Mouse (Mus musculus) gastrocnemius, adult 2 months (tissue): ENCODE measurements around the gene Zfp202. TPM values are rescaled to one million over a fixed set of nuclear protein-coding genes. Genes with fewer than 3 reads are reported as not detected.

Source experiments
- DNase-seq: peaks from one replicate; pipeline ENCODE4 v3.0.0; 2022
- H3K27ac ChIP-seq: fragments of 200-600 bp; 2 replicates; pipeline ENCODE4 v1.8.1; 2022; ENCODE audit warnings: mild to moderate bottlenecking
- H3K4me3 ChIP-seq: fragments of 200-600 bp; 2 replicates; pipeline ENCODE4 v1.8.1; 2022; ENCODE audit warnings: mild to moderate bottlenecking, moderate library complexity
- CTCF ChIP-seq: fragments of 200-600 bp; IDR thresholded peaks from 2 replicates; pipeline ENCODE4 v1.8.1; 2022; ENCODE audit warnings: antibody characterized with exemption, mild to moderate bottlenecking, moderate library complexity
- intact Hi-C: fragments of 180-260 bp; cut with DNase I; formaldehyde crosslinking; loops from one replicate; pipeline ENCODE4 v1.15.1; 2025
- total RNA-seq, 2 experiments: library from RNA; stranded (reverse); gene quantifications; 2 replicates each; pipeline ENCODE4 v1.2.3; 2021

The Zfp202 gene
- total RNA-seq, 2 experiments from 2014 or later: 1.4 to 1.8 TPM

GRCm38 (mm10) chr9:40245466-40245865, 53.4 kb downstream of the Zfp202 start:
- H3K27ac ChIP-seq: peak overlapping the region; percentile 46
- DNase-seq: peak; percentile 19
- no peak for TF ChIP-seq CTCF
- H3K4me3 ChIP-seq: peak overlapping the region; percentile 32; the same call in 1 of the 2 replicates
- intact Hi-C loops: no loop called here

GRCm38 (mm10) chr9:40245974-40246665, 54.0 kb downstream of the Zfp202 start:
- intact Hi-C loops: no loop called here
- Histone ChIP-seq H3K27ac (peak overlapping the region; percentile 46), H3K4me3 (no peak overlapping the region)
- no peak for TF ChIP-seq CTCF
- no peak for DNase-seq

GRCm38 (mm10) chr9:40246702-40247101, 54.6 kb downstream of the Zfp202 start:
- no peak for TF ChIP-seq CTCF
- Histone ChIP-seq H3K27ac (no peak overlapping the region), H3K4me3 (no peak overlapping the region)
- intact Hi-C loops: no loop called here
- no peak for DNase-seq

- Histone ChIP-seq H3K4me3 (no peak overlapping the region), H3K27ac (no peak overlapping the region)
- no peak for TF ChIP-seq CTCF
- peak; percentile 24 for DNase-seq
- intact Hi-C loops: no loop called here
Measured at GRCm38 (mm10) chr9:40249106-40249505, 57.0 kb downstream of the Zfp202 start.

GRCm38 (mm10) chr9:40252459-40252858, 60.3 kb downstream of the Zfp202 start:
- Histone ChIP-seq H3K4me3 (no peak overlapping the region), H3K27ac (no peak overlapping the region)
- intact Hi-C loops: no loop called here
- TF ChIP-seq CTCF: no peak
- DNase-seq: no peak

Other genes starting within 250 kb of the Zfp202 start
- not detected for gene Olfr975, start 240.3 kb upstream of the Zfp202 start, total RNA-seq
- not detected for gene Olfr976, start 231.2 kb upstream of the Zfp202 start, total RNA-seq
- gene Olfr978, start 200.2 kb upstream of the Zfp202 start, total RNA-seq: not detected
- gene Olfr979, start 188.9 kb upstream of the Zfp202 start, total RNA-seq: not detected
- not detected for gene Olfr980, start 182.7 kb upstream of the Zfp202 start, total RNA-seq
- gene Olfr981, start 170.9 kb upstream of the Zfp202 start, total RNA-seq: not detected
- gene Olfr982, start 118.5 kb upstream of the Zfp202 start, total RNA-seq: not detected
- not detected for gene Olfr983, start 98.7 kb upstream of the Zfp202 start, total RNA-seq
- gene Olfr984, start 78.1 kb upstream of the Zfp202 start, total RNA-seq: not detected
- not detected for gene Olfr985, start 62.1 kb upstream of the Zfp202 start, total RNA-seq
- not detected for gene Tmem225, start 44.2 kb upstream of the Zfp202 start, total RNA-seq
- not detected for gene Olfr986, start 11.4 kb upstream of the Zfp202 start, total RNA-seq
- 1 to 10 TPM in 1 of 2 experiments, under 1 TPM in 1; 0.64 to 2.4 TPM for gene Scn3b, start 76.9 kb downstream of the Zfp202 start, total RNA-seq